Mouse (Mus musculus): Measurements from ENCODE around the gene Mpzl2. TPM values are rescaled to one million over a fixed set of nuclear protein-coding genes. Genes with fewer than 3 reads are reported as not detected.

Mpzl2 gene
- polyA plus RNA-seq, 1 experiment from 2014 or later = 27.0 TPM

GRCm38 (mm10) chr9:45084556-45084955 is 45.0 kb downstream of the Mpzl2 start:
- H3K4me2 ChIP-seq (ENCODE audit: low read length) = no peak overlapping the region
- WGBS = 69% methylated on average over 5 of the region's 5 CpGs
- 0 out of 2 replicates have a peak, but pooled peaks cover 5% of the 10 kb centered on the region for H3K27me3 ChIP-seq (replicated peaks; ENCODE audit: control insufficient read depth, insufficient read depth, low read length)
- H3K9ac ChIP-seq (ENCODE audit: low read length) = no peak overlapping the region
- H3K4me1 ChIP-seq (replicated peaks; ENCODE audit: control insufficient read depth, insufficient read depth, low read length) = no peaks in the 10 kb centered on the region
- H3K4me3 ChIP-seq (ENCODE audit: low read depth, low read length) = no peak overlapping the region
- no peak overlapping the region for H3K27ac ChIP-seq (ENCODE audit: low read depth)
- H3K9me3 ChIP-seq (ENCODE audit: control insufficient read depth, low read length) = no peaks in the 10 kb centered on the region
- no peak for DNase-seq (ENCODE audit: low spot score)
- H3K36me3 ChIP-seq (ENCODE audit: control insufficient read depth, insufficient read depth, low read length) = no peaks in the 10 kb centered on the region
- ATAC-seq (replicated peaks; ENCODE audit: low FRiP score, low TSS enrichment, low read depth) = no peak

- Histone ChIP-seq H3K36me3 (ENCODE audit: control insufficient read depth, insufficient read depth, low read length) (no peaks in the 10 kb centered on the region), H3K27me3 (replicated peaks; ENCODE audit: control insufficient read depth, insufficient read depth, low read length) (0 out of 2 replicates have a peak, but pooled peaks cover 5% of the 10 kb centered on the region), H3K4me1 (replicated peaks; ENCODE audit: control insufficient read depth, insufficient read depth, low read length) (no peaks in the 10 kb centered on the region), H3K4me2 (ENCODE audit: low read length) (no peak overlapping the region), H3K9ac (ENCODE audit: low read length) (no peak overlapping the region), H3K9me3 (ENCODE audit: control insufficient read depth, low read length) (no peaks in the 10 kb centered on the region), H3K27ac (ENCODE audit: low read depth) (no peak overlapping the region), H3K4me3 (ENCODE audit: low read depth, low read length) (no peak overlapping the region)
- no peak for DNase-seq (ENCODE audit: low spot score)
- 78% methylated on average over 12 of the region's 12 CpGs for WGBS
- no peak for ATAC-seq (replicated peaks; ENCODE audit: low FRiP score, low TSS enrichment, low read depth)
These were observed 46.4 kb downstream of the Mpzl2 start for GRCm38 (mm10) chr9:45085741-45086690.

GRCm38 (mm10) chr9:45088040-45088439 is 48.4 kb downstream of the Mpzl2 start:
- Histone ChIP-seq H3K9ac (ENCODE audit: low read length) (no peak overlapping the region), H3K4me3 (ENCODE audit: low read depth, low read length) (no peak overlapping the region), H3K4me2 (ENCODE audit: low read length) (no peak overlapping the region), H3K36me3 (ENCODE audit: control insufficient read depth, insufficient read depth, low read length) (no peaks in the 10 kb centered on the region), H3K27ac (ENCODE audit: low read depth) (no peak overlapping the region), H3K27me3 (replicated peaks; ENCODE audit: control insufficient read depth, insufficient read depth, low read length) (no peaks in the 10 kb centered on the region), H3K4me1 (replicated peaks; ENCODE audit: control insufficient read depth, insufficient read depth, low read length) (no peaks in the 10 kb centered on the region), H3K9me3 (ENCODE audit: control insufficient read depth, low read length) (no peaks in the 10 kb centered on the region)
- ATAC-seq (replicated peaks; ENCODE audit: low FRiP score, low TSS enrichment, low read depth) (no peak), DNase-seq (ENCODE audit: low spot score) (no peak)

- DNase-seq (ENCODE audit: low spot score) = no peak
- Histone ChIP-seq H3K4me2 (ENCODE audit: low read length) (no peak overlapping the region), H3K36me3 (ENCODE audit: control insufficient read depth, insufficient read depth, low read length) (no peaks in the 10 kb centered on the region), H3K27me3 (replicated peaks; ENCODE audit: control insufficient read depth, insufficient read depth, low read length) (no peaks in the 10 kb centered on the region), H3K4me1 (replicated peaks; ENCODE audit: control insufficient read depth, insufficient read depth, low read length) (no peaks in the 10 kb centered on the region), H3K4me3 (ENCODE audit: low read depth, low read length) (no peak overlapping the region), H3K27ac (ENCODE audit: low read depth) (no peak overlapping the region), H3K9ac (ENCODE audit: low read length) (no peak overlapping the region), H3K9me3 (ENCODE audit: control insufficient read depth, low read length) (no peaks in the 10 kb centered on the region)
- no peak for ATAC-seq (replicated peaks; ENCODE audit: low FRiP score, low TSS enrichment, low read depth)
- WGBS = 63% methylated on average over 3 of the region's 3 CpGs
These were observed 51.2 kb downstream of the Mpzl2 start for GRCm38 (mm10) chr9:45090811-45091210.

GRCm38 (mm10) chr9:45092641-45093040 is 53.0 kb downstream of the Mpzl2 start:
- Histone ChIP-seq H3K9ac (ENCODE audit: low read length) (no peak overlapping the region), H3K36me3 (ENCODE audit: control insufficient read depth, insufficient read depth, low read length) (no peaks in the 10 kb centered on the region), H3K27me3 (replicated peaks; ENCODE audit: control insufficient read depth, insufficient read depth, low read length) (no peaks in the 10 kb centered on the region), H3K9me3 (ENCODE audit: control insufficient read depth, low read length) (no peaks in the 10 kb centered on the region), H3K4me1 (replicated peaks; ENCODE audit: control insufficient read depth, insufficient read depth, low read length) (no peaks in the 10 kb centered on the region), H3K27ac (ENCODE audit: low read depth) (no peak overlapping the region), H3K4me2 (ENCODE audit: low read length) (no peak overlapping the region), H3K4me3 (ENCODE audit: low read depth, low read length) (no peak overlapping the region)
- ATAC-seq (replicated peaks; ENCODE audit: low FRiP score, low TSS enrichment, low read depth) = no peak
- 55% methylated on average over 4 of the region's 4 CpGs for WGBS
- no peak for DNase-seq (ENCODE audit: low spot score)

- Histone ChIP-seq H3K9ac (ENCODE audit: low read length) (no peak overlapping the region), H3K27me3 (replicated peaks; ENCODE audit: control insufficient read depth, insufficient read depth, low read length) (no peaks in the 10 kb centered on the region), H3K4me1 (replicated peaks; ENCODE audit: control insufficient read depth, insufficient read depth, low read length) (no peaks in the 10 kb centered on the region), H3K4me2 (ENCODE audit: low read length) (no peak overlapping the region), H3K27ac (ENCODE audit: low read depth) (no peak overlapping the region), H3K36me3 (ENCODE audit: control insufficient read depth, insufficient read depth, low read length) (no peaks in the 10 kb centered on the region), H3K9me3 (ENCODE audit: control insufficient read depth, low read length) (no peaks in the 10 kb centered on the region), H3K4me3 (ENCODE audit: low read depth, low read length) (no peak overlapping the region)
- no peak for ATAC-seq (replicated peaks; ENCODE audit: low FRiP score, low TSS enrichment, low read depth)
- no peak for DNase-seq (ENCODE audit: low spot score)
- 77% methylated on average over 6 of the region's 6 CpGs for WGBS
These were observed 55.7 kb downstream of the Mpzl2 start for GRCm38 (mm10) chr9:45095149-45095937.

GRCm38 (mm10) chr9:45097877-45098276 is 58.3 kb downstream of the Mpzl2 start:
- Histone ChIP-seq H3K4me2 (ENCODE audit: low read length) (no peak overlapping the region), H3K4me3 (ENCODE audit: low read depth, low read length) (no peak overlapping the region), H3K27me3 (replicated peaks; ENCODE audit: control insufficient read depth, insufficient read depth, low read length) (no peaks in the 10 kb centered on the region), H3K27ac (ENCODE audit: low read depth) (no peak overlapping the region), H3K4me1 (replicated peaks; ENCODE audit: control insufficient read depth, insufficient read depth, low read length) (no peaks in the 10 kb centered on the region), H3K36me3 (ENCODE audit: control insufficient read depth, insufficient read depth, low read length) (no peaks in the 10 kb centered on the region), H3K9ac (ENCODE audit: low read length) (no peak overlapping the region), H3K9me3 (ENCODE audit: control insufficient read depth, low read length) (no peaks in the 10 kb centered on the region)
- DNase-seq (ENCODE audit: low spot score) = no peak
- ATAC-seq (replicated peaks; ENCODE audit: low FRiP score, low TSS enrichment, low read depth) = no peak
- WGBS = 86% methylated on average over 5 of the region's 5 CpGs

- Histone ChIP-seq H3K27ac (ENCODE audit: low read depth) (no peak overlapping the region), H3K27me3 (replicated peaks; ENCODE audit: control insufficient read depth, insufficient read depth, low read length) (no peaks in the 10 kb centered on the region), H3K9me3 (ENCODE audit: control insufficient read depth, low read length) (no peaks in the 10 kb centered on the region), H3K9ac (ENCODE audit: low read length) (no peak overlapping the region), H3K36me3 (ENCODE audit: control insufficient read depth, insufficient read depth, low read length) (no peaks in the 10 kb centered on the region), H3K4me1 (replicated peaks; ENCODE audit: control insufficient read depth, insufficient read depth, low read length) (no peaks in the 10 kb centered on the region), H3K4me3 (ENCODE audit: low read depth, low read length) (no peak overlapping the region), H3K4me2 (ENCODE audit: low read length) (no peak overlapping the region)
- DNase-seq (ENCODE audit: low spot score) (no peak), ATAC-seq (replicated peaks; ENCODE audit: low FRiP score, low TSS enrichment, low read depth) (no peak)
- WGBS = 22% methylated on average over 3 of the region's 3 CpGs
These were observed 58.8 kb downstream of the Mpzl2 start for GRCm38 (mm10) chr9:45098426-45098825.

Measured in intestine, embryonic 14.5 days (tissue).